Mouse (Mus musculus) midbrain, postnatal 0 days (tissue): ENCODE measurements around the gene Itm2b. TPM values are rescaled to one million over a fixed set of nuclear protein-coding genes. Genes with fewer than 3 reads are reported as not detected.

Experiments used
- ATAC-seq: fragments of 200-750 bp; cut with Nextera tagmentation; 2 replicates; pipeline ENCODE4 v1.8.0; 2017; ENCODE audit warnings: moderate number of reproducible peaks, mild to moderate bottlenecking, moderate TSS enrichment, moderate library complexity; ENCODE audit not compliant: low FRiP score
- DNase-seq: peaks from one replicate; pipeline ENCODE4 v3.0.0-alpha.2; 2015; ENCODE audit warnings: low spot score
- H3K27ac ChIP-seq: fragments of 300-500 bp; sonication (generic); 2 replicates; pipeline ENCODE4 v1.5.1; 2014; ENCODE audit warnings: low read depth, mild to moderate bottlenecking, low read length, mixed read lengths
- H3K27me3 ChIP-seq: fragments of 300-500 bp; sonication (generic); 2 replicates; pipeline ENCODE4 v1.6.1; 2014; ENCODE audit warnings: low read length, control low read depth, mixed read lengths; ENCODE audit not compliant: insufficient read depth
- H3K36me3 ChIP-seq: fragments of 300-500 bp; sonication (generic); 2 replicates; pipeline ENCODE4 v1.6.1; 2014; ENCODE audit warnings: low read length, control low read depth, mixed read lengths; ENCODE audit not compliant: insufficient read depth
- H3K4me1 ChIP-seq: fragments of 300-500 bp; sonication (generic); 2 replicates; pipeline ENCODE4 v1.6.1; 2014; ENCODE audit warnings: mild to moderate bottlenecking, control low read depth, antibody characterized with exemption, low read length, mixed read lengths; ENCODE audit not compliant: insufficient read depth
- H3K4me2 ChIP-seq: fragments of 300-500 bp; sonication (generic); 2 replicates; pipeline ENCODE4 v1.6.1; 2014; ENCODE audit warnings: low read depth, mild to moderate bottlenecking, low read length, mixed read lengths; ENCODE audit not compliant: poor library complexity, severe bottlenecking
- H3K4me3 ChIP-seq: fragments of 300-500 bp; sonication (generic); 2 replicates; pipeline ENCODE4 v1.5.1; 2014; ENCODE audit warnings: low read depth, mild to moderate bottlenecking, low read length, moderate library complexity
- H3K9ac ChIP-seq: fragments of 300-500 bp; sonication (generic); replicated peaks from 2 replicates; pipeline ENCODE4 v1.6.1; 2014; ENCODE audit warnings: mild to moderate bottlenecking, low read length, moderate library complexity, mixed read lengths; ENCODE audit not compliant: poor library complexity, severe bottlenecking
- H3K9me3 ChIP-seq: fragments of 300-500 bp; sonication (generic); 2 replicates; pipeline ENCODE4 v1.6.1; 2016; ENCODE audit warnings: low read length, control low read depth
- CTCF ChIP-seq: IDR thresholded peaks from 2 replicates; pipeline ENCODE4 v1.5.1; 2016; ENCODE audit warnings: antibody characterized with exemption, mild to moderate bottlenecking
- WGBS: fragments of 180-500 bp; shearing (Covaris S2); extraction: QIAGEN DNeasy Blood & Tissue Kit; methylation state at CpG from one replicate; pipeline ENCODE4 v1.1.7; 2014; 5-methylcytosine and 5-hydroxymethylcytosine counted together
- polyA plus RNA-seq: library from polyadenylated mRNA; unstranded; fragments of >200 nt; fragmentation: Nextera tagmentation; extraction: Ambion mirVana; gene quantifications from 2 replicates; pipeline ENCODE4 v1.2.1, GENCODE M21; 2015
- total RNA-seq: library from RNA; depleted of rRNA; stranded (reverse); fragments of >200 nt; gene quantifications from 2 replicates; pipeline ENCODE4 v1.2.3, GENCODE M21; 2014

The Itm2b gene
- total and polyA plus RNA-seq, 2 experiments from 2014 or later: 427 to 855 TPM

DNA sequence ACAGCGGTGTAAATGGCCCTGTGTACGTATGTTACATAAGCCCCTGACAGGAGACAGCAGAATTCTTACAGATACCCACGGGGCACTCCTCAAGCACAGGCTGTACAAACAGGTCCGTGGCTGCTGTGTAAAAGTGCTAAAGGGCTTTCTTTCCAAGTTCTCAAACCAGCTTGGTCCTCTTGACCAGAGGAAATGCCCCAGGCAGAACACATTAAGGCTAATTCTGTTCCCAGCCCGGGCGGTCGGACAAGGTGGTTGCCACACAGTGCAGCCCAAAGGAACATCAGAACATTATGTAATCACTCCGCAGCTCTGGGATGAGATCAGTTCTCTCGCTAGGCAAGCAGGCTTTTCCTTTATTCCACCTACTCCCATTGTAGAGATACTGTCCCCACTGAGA is 2.4 kb downstream of the Itm2b start:
- TF ChIP-seq CTCF: no peak
- DNase-seq: no peak
- WGBS: 16% methylated on average over 9 of the region's 9 CpGs
- H3K4me2 ChIP-seq: peak overlapping the region; percentile 73
- peak overlapping the region; percentile 100 for H3K4me3 ChIP-seq
- H3K27me3 ChIP-seq: no peaks in the 10 kb centered on the region
- peaks cover 3% of the 10 kb centered on the region; the same call in 1 of the 2 replicates for H3K36me3 ChIP-seq
- ATAC-seq: no peak
- peaks cover 10% of the 10 kb centered on the region; the same call in 1 of the 2 replicates for H3K4me1 ChIP-seq
- H3K27ac ChIP-seq: peak overlapping the region; percentile 48
- peak overlapping the region; percentile 99 for H3K9ac ChIP-seq
- no peaks in the 10 kb centered on the region for H3K9me3 ChIP-seq

GRCm38 (mm10) chr14:73381559-73381958 is 3.5 kb downstream of the Itm2b start:
- H3K36me3 ChIP-seq: peaks cover 3% of the 10 kb centered on the region; the same call in 1 of the 2 replicates
- peak overlapping the region; percentile 73; the same call in 1 of the 2 replicates for H3K4me2 ChIP-seq
- no peaks in the 10 kb centered on the region for H3K9me3 ChIP-seq
- H3K27ac ChIP-seq: no peak overlapping the region
- peaks cover 10% of the 10 kb centered on the region; the same call in 1 of the 2 replicates for H3K4me1 ChIP-seq
- WGBS: 54% methylated on average over 4 of the region's 4 CpGs
- H3K9ac ChIP-seq: no peak overlapping the region
- no peak for TF ChIP-seq CTCF
- no peak for DNase-seq
- H3K4me3 ChIP-seq: peak overlapping the region; percentile 100; the same call in 1 of the 2 replicates
- ATAC-seq: no peak
- H3K27me3 ChIP-seq: no peaks in the 10 kb centered on the region

DNA sequence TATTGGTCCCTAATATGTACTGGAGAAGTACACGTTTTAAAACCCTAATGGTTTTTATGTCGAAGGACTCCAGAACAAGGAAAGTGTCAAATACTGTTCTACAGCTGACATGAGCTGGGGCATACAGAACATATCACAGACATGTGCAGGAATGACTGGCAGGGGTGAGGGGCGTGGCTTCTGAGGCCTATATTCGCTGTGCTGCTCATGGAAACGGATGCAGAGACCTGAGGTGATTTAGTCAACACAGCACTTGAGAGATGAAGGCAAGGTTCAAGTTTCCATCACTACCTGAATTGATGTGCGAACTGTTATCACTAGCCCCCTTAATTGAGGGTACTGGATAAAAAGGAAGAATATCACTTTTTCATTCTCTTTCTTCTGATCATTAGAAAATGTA is 7.3 kb downstream of the Itm2b start:
- H3K27me3 ChIP-seq: no peaks in the 10 kb centered on the region
- no peaks in the 10 kb centered on the region for H3K9me3 ChIP-seq
- 88% methylated on average over 6 of the region's 6 CpGs for WGBS
- H3K27ac ChIP-seq: no peak overlapping the region
- H3K36me3 ChIP-seq: peaks cover 3% of the 10 kb centered on the region; the same call in 1 of the 2 replicates
- no peak for TF ChIP-seq CTCF
- peaks cover 7% of the 10 kb centered on the region; the same call in 1 of the 2 replicates for H3K4me1 ChIP-seq
- no peak overlapping the region for H3K4me2 ChIP-seq
- no peak overlapping the region for H3K9ac ChIP-seq
- no peak for DNase-seq
- H3K4me3 ChIP-seq: no peak overlapping the region
- ATAC-seq: no peak

DNA sequence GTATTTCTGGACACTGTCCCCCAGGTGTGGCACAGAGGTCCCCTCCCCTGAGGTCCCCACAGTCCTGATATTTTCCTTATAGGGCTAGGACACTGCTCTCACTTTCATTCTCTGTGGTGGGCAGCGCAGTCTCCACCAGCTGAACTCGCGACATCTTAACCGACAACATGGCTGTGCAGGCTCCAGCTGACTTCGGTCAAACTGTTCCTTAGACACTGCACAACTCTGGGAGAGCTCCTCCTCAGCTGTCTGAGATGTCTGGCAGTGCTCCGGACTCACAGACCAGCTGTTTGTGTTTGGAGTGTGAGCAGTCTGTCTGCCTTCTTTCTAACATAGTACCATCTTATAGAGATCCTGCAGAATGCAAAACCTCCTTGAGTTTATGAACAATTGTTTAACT is 8.2 kb downstream of the Itm2b start:
- H3K27ac ChIP-seq: no peak overlapping the region
- H3K4me1 ChIP-seq: peaks cover 7% of the 10 kb centered on the region; the same call in 1 of the 2 replicates
- no peak overlapping the region for H3K9ac ChIP-seq
- peaks cover 3% of the 10 kb centered on the region; the same call in 1 of the 2 replicates for H3K36me3 ChIP-seq
- TF ChIP-seq CTCF: no peak
- 86% methylated on average over 6 of the region's 6 CpGs for WGBS
- ATAC-seq (no peak), DNase-seq (no peak)
- no peaks in the 10 kb centered on the region for H3K27me3 ChIP-seq
- H3K4me3 ChIP-seq: no peak overlapping the region
- no peak overlapping the region for H3K4me2 ChIP-seq
- no peaks in the 10 kb centered on the region for H3K9me3 ChIP-seq

DNA sequence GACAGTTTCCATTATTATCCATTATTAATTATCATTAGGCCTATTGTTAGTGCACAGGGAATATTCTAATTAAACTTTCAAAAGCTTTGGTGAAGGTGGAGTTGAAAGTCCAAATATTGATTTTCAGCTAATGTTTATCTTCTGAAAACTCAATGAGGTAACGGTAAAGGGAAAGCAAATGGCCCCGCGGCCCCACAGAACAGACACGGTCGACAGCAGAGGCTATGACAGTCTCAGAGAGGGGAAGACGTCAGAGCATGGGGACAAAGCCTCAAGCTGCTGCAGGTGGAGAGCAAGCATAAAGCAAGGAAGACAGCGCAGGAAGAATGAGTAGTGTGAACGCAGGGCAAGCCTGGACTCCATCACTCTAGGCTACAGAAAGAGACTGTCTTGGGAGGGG is 9.2 kb downstream of the Itm2b start:
- 74% methylated on average over 8 of the region's 8 CpGs for WGBS
- no peaks in the 10 kb centered on the region for H3K9me3 ChIP-seq
- TF ChIP-seq CTCF: no peak
- H3K4me1 ChIP-seq: peaks cover 3% of the 10 kb centered on the region; the same call in 1 of the 2 replicates
- no peak overlapping the region for H3K4me2 ChIP-seq
- no peak overlapping the region for H3K4me3 ChIP-seq
- H3K27me3 ChIP-seq: no peaks in the 10 kb centered on the region
- no peak overlapping the region for H3K9ac ChIP-seq
- DNase-seq (no peak), ATAC-seq (no peak)
- no peak overlapping the region for H3K27ac ChIP-seq
- H3K36me3 ChIP-seq: 0 out of 2 replicates have a peak, but pooled peaks cover 3% of the 10 kb centered on the region

DNA sequence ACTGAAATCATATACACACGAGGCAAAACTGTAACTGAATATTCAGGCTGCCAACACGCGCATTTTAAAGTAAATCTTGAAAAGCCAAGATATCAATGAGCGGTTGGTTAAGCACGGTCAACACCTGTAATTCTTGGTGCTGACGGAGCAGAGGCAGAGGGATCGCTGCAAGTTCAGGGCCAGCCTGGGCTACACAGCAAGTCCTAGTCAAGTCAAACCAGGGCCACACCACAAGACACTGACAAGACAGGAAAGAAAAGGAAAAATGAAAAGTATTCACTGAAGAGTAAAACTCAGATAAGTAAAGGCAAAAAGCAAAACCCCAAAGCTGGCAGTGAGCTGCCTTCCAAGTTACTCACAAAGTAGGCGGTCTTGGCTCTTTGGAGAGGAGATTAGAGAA is 9.6 kb downstream of the Itm2b start:
- no peak overlapping the region for H3K4me2 ChIP-seq
- 94% methylated on average over 8 of the region's 8 CpGs for WGBS
- DNase-seq (no peak), ATAC-seq (no peak)
- no peak overlapping the region for H3K9ac ChIP-seq
- H3K36me3 ChIP-seq: 0 out of 2 replicates have a peak, but pooled peaks cover under 1% of the 10 kb centered on the region
- H3K4me3 ChIP-seq: no peak overlapping the region
- TF ChIP-seq CTCF: no peak
- no peaks in the 10 kb centered on the region for H3K27me3 ChIP-seq
- H3K9me3 ChIP-seq: no peaks in the 10 kb centered on the region
- H3K27ac ChIP-seq: no peak overlapping the region
- peaks cover 3% of the 10 kb centered on the region; the same call in 1 of the 2 replicates for H3K4me1 ChIP-seq
